In the genomic region with DNA sequence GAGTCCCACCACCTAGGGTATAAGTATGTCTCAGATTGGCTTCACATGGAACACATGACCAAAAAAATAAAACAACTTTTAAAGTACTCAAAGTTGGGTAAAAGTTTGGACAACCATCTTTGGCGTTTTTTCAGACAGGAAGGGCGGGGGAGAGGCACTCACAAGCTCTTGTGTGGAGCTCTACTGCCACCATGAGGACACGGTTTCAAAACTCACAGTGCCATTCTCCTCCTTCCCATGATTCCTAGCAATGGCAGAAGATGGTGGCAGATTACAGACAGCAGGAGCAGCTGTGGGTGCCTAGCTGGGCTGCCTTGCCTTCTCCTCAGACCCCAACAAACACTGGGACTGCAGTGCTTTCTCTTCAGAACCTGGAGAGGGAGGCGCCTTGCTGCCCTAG, we compare ENCODE assay signal across 8 mouse cellular contexts.
DNase-seq lines count a peak whose midpoint lies in the region; ATAC-seq and TF ChIP-seq lines count a peak whose summit lies in the region.
"Not testable (repeated sequence)": the region's sequence is repeated elsewhere in the genome, so short reads cannot be mapped to it uniquely, and the experiment has no call there.

No protein-coding gene starts in this region.

- H3K27me3 ChIP-seq in heart, embryonic 14.5 days (ENCODE audit: control insufficient read depth, insufficient read depth, low read length); limb, embryonic 10.5 days (ENCODE audit: low read depth, poor library complexity, severe bottlenecking); stomach, postnatal 0 days (ENCODE audit: control insufficient read depth, insufficient read depth, low read length): not testable (repeated sequence)

- H3K9me3 ChIP-seq in heart, embryonic 14.5 days (ENCODE audit: control insufficient read depth, low read length); limb, embryonic 10.5 days (replicated peaks); stomach, postnatal 0 days (ENCODE audit: control insufficient read depth, low read length): not testable (repeated sequence)

- not testable (repeated sequence) for H3K9ac ChIP-seq in heart, embryonic 14.5 days (ENCODE audit: low read length); stomach, postnatal 0 days (ENCODE audit: low read length)

- H3K4me2 ChIP-seq in heart, embryonic 14.5 days (ENCODE audit: low read length), result peak overlapping the region; percentile 18; the same call in 1 of the 2 replicates
- not testable (repeated sequence) for H3K4me2 ChIP-seq in stomach, postnatal 0 days (replicated peaks; ENCODE audit: low read depth)

- not testable (repeated sequence) for ATAC-seq in heart, embryonic 14.5 days (ENCODE audit: insufficient number of reproducible peaks, insufficient read depth, low FRiP score, low read depth); stomach, postnatal 0 days (ENCODE audit: low FRiP score, low TSS enrichment)
- ATAC-seq in inflammation-experienced regulatory T-cells, adult 6 months, result peak; percentile 11

- not testable (repeated sequence) for H3K27ac ChIP-seq in heart, embryonic 14.5 days (replicated peaks in 1 of 2; ENCODE audit: control insufficient read depth in 1 of 2, insufficient read depth in 1 of 2, low read depth in 2 of 2, low read length in 2 of 2); stomach, postnatal 0 days (replicated peaks)
- peak overlapping the region; percentile 42; the same call in 1 of the 2 replicates for H3K27ac ChIP-seq in limb, embryonic 10.5 days

- H3K4me3 ChIP-seq in heart, embryonic 14.5 days (ENCODE audit: control insufficient read depth in 1 of 2, insufficient read depth in 1 of 2, low read depth in 1 of 2, low read length in 2 of 2); limb, embryonic 10.5 days; stomach, postnatal 0 days (ENCODE audit: low read depth, low read length): not testable (repeated sequence)

- TF ChIP-seq EP300 in stomach, postnatal 0 days (optimal IDR thresholded peaks at IDR 0.05), result not testable (repeated sequence)

- peak; percentile 37 to 92 for DNase-seq in CD8-positive naive resting alpha-beta T cell, adult 2 months (ENCODE audit: low read depth in 2 of 2, low spot score in 2 of 2)
- peak; percentile 80 for DNase-seq in cerebellum, adult 9-10 months
- not testable (repeated sequence) for DNase-seq in limb, embryonic 10.5 days (ENCODE audit: low spot score); stomach, postnatal 0 days (ENCODE audit: low spot score)
- peak; percentile 9 for DNase-seq in lung, postnatal 10 days
- DNase-seq in natural killer cell, adult 2 months (ENCODE audit: low spot score in 2 of 2), result peak; percentile 10 to 91

- 70% methylated on average over 4 of the region's 4 CpGs for WGBS in heart, embryonic 14.5 days
- WGBS in limb, embryonic 10.5 days, result 81% methylated on average over 4 of the region's 4 CpGs
- WGBS in stomach, postnatal 0 days, result 62% methylated on average over 4 of the region's 4 CpGs

- TF ChIP-seq CTCF in stomach, postnatal 0 days (IDR thresholded peaks at IDR 0.05; ENCODE audit: low read depth), result peak; percentile 49; the same call in 1 of the 2 replicates

- H3K4me1 ChIP-seq in heart, embryonic 14.5 days (ENCODE audit: control insufficient read depth in 2 of 2, insufficient read depth in 2 of 2, low read length in 2 of 2); limb, embryonic 10.5 days; stomach, postnatal 0 days (replicated peaks; ENCODE audit: control insufficient read depth, insufficient read depth): not testable (repeated sequence)

- peaks cover 11% of the 10 kb centered on the region for H3K36me3 ChIP-seq in heart, embryonic 14.5 days (ENCODE audit: control insufficient read depth, insufficient read depth, low read length)
- H3K36me3 ChIP-seq in limb, embryonic 10.5 days, result peaks cover 48% of the 10 kb centered on the region
- not testable (repeated sequence) for H3K36me3 ChIP-seq in stomach, postnatal 0 days (ENCODE audit: control insufficient read depth, insufficient read depth, low read length)
